Mouse (Mus musculus) CH12.LX (cell line): ENCODE measurements around the gene Teddm3. TPM values are rescaled to one million over a fixed set of nuclear protein-coding genes. Genes with fewer than 3 reads are reported as not detected.

Experiments used
- DNase-seq: peaks from one replicate; pipeline ENCODE4 v3.0.0-alpha.2; 2013; ENCODE audit errors: extremely low read depth
- H3K27ac ChIP-seq: 2 replicates; pipeline ENCODE4 v1.5.1; 2012; ENCODE audit warnings: low read depth, mild to moderate bottlenecking, control low read depth, moderate library complexity; ENCODE audit not compliant: insufficient read depth
- H3K27me3 ChIP-seq: replicated peaks from 2 replicates; pipeline ENCODE3; 2012; ENCODE audit warnings: inconsistent platforms
- H3K36me3 ChIP-seq, 2 experiments: replicated peaks in 1 of 2; 2 replicates each; pipeline versions ENCODE3 to v1.6.1; 2012; ENCODE audit warnings: inconsistent platforms in 1 of 2, low read length in 1 of 2, mild to moderate bottlenecking in 1 of 2, mixed read lengths in 1 of 2, moderate library complexity in 1 of 2; ENCODE audit not compliant: control insufficient read depth in 1 of 2, insufficient read depth in 1 of 2
- H3K4me1 ChIP-seq, 2 experiments: 2 replicates each; pipeline ENCODE4 v1.6.1; 2012; ENCODE audit warnings: inconsistent platforms in 1 of 2, moderate library complexity in 1 of 2; ENCODE audit not compliant: insufficient read depth in 2 of 2, control insufficient read depth in 1 of 2
- H3K4me2 ChIP-seq: 2 replicates; pipeline ENCODE4 v1.6.1; 2012; ENCODE audit warnings: low read depth, mild to moderate bottlenecking, control low read depth; ENCODE audit not compliant: poor library complexity, insufficient read depth, severe bottlenecking
- H3K4me3 ChIP-seq, 3 experiments: fragments of 150-350 bp in 1 of 3; sonication (generic) in 1 of 3; replicated peaks in 1 of 3; 2 replicates each; pipeline versions ENCODE3 to v1.5.1; 2011 to 2012; ENCODE audit warnings: low read depth in 2 of 3, low read length in 2 of 3, mild to moderate bottlenecking in 2 of 3, moderate library complexity in 2 of 3, control low read depth in 1 of 3, improper control_type of control experiment in 1 of 3, inconsistent platforms in 1 of 3, mixed read lengths in 1 of 3; ENCODE audit not compliant: poor library complexity in 1 of 3
- H3K79me2 ChIP-seq: replicated peaks from 2 replicates; pipeline ENCODE4 v1.6.1; 2012; ENCODE audit warnings: mild to moderate bottlenecking, moderate library complexity; ENCODE audit not compliant: control insufficient read depth, poor library complexity, insufficient read depth, severe bottlenecking; ENCODE audit errors: extremely low read depth
- H3K9ac ChIP-seq: 2 replicates; pipeline ENCODE4 v1.6.1; 2012; ENCODE audit warnings: low read depth, mild to moderate bottlenecking, control low read depth, moderate library complexity; ENCODE audit not compliant: insufficient read depth
- H3K9me3 ChIP-seq: replicated peaks from 2 replicates; pipeline ENCODE3; 2012; ENCODE audit warnings: low read length, inconsistent platforms, mixed read lengths
- BHLHE40 ChIP-seq: IDR thresholded peaks from 2 replicates; pipeline ENCODE4 v1.6.1; 2011; ENCODE audit warnings: mild to moderate bottlenecking, low read depth, low read length, improper control_type of control experiment
- CHD1 ChIP-seq: IDR thresholded peaks from 2 replicates; pipeline ENCODE4 v1.6.1; 2012; ENCODE audit warnings: low read depth, low read length, improper control_type of control experiment, inconsistent platforms
- CHD2 ChIP-seq: IDR thresholded peaks from 2 replicates; pipeline ENCODE4 v1.6.1; 2011; ENCODE audit warnings: low read length, improper control_type of control experiment
- CTCF ChIP-seq, 2 experiments: IDR thresholded peaks in 1 of 2; conservative IDR thresholded peaks in 1 of 2; 2 replicates each; pipeline ENCODE4 v1.5.1; 2011 to 2012; ENCODE audit warnings: low read depth in 2 of 2, low read length in 2 of 2, improper control_type of control experiment in 1 of 2, inconsistent platforms in 1 of 2, mild to moderate bottlenecking in 1 of 2, moderate library complexity in 1 of 2
- ELF1 ChIP-seq: IDR thresholded peaks from 2 replicates; pipeline ENCODE4 v1.6.1; 2014; ENCODE audit warnings: low read depth, mild to moderate bottlenecking, inconsistent platforms, low read length, improper control_type of control experiment
- HCFC1 ChIP-seq: IDR thresholded peaks from 2 replicates; pipeline ENCODE4 v1.6.1; 2012; ENCODE audit warnings: low read depth, mild to moderate bottlenecking, inconsistent platforms, low read length, improper control_type of control experiment
- IRF4 ChIP-seq: IDR thresholded peaks from 2 replicates; pipeline ENCODE4 v1.6.1; 2014; ENCODE audit warnings: low read depth, mild to moderate bottlenecking, inconsistent platforms, low read length, improper control_type of control experiment
- JUN ChIP-seq: IDR thresholded peaks from 2 replicates; pipeline ENCODE4 v1.6.1; 2011; ENCODE audit warnings: low read depth, mild to moderate bottlenecking, low read length, improper control_type of control experiment, moderate library complexity; ENCODE audit not compliant: insufficient read depth
- JUND ChIP-seq: conservative IDR thresholded peaks from 2 replicates; pipeline ENCODE4 v1.6.1; 2011; ENCODE audit warnings: low read depth, low read length, improper control_type of control experiment
- KAT2A ChIP-seq: IDR thresholded peaks from 2 replicates; pipeline ENCODE4 v1.6.1; 2012; ENCODE audit warnings: low read length, improper control_type of control experiment, inconsistent platforms; ENCODE audit not compliant: insufficient replicate concordance
- MAFK ChIP-seq: IDR thresholded peaks from 2 replicates; pipeline ENCODE4 v1.6.1; 2011; ENCODE audit warnings: low read length, improper control_type of control experiment; ENCODE audit not compliant: insufficient replicate concordance
- MAX ChIP-seq: IDR thresholded peaks from 2 replicates; pipeline ENCODE4 v1.6.1; 2011; ENCODE audit warnings: low read length, improper control_type of control experiment
- MAZ ChIP-seq: IDR thresholded peaks from 2 replicates; pipeline ENCODE4 v1.6.1; 2012; ENCODE audit warnings: low read depth, mild to moderate bottlenecking, inconsistent platforms, low read length, improper control_type of control experiment, moderate library complexity
- MEF2A ChIP-seq: IDR thresholded peaks from 2 replicates; pipeline ENCODE4 v1.6.1; 2014; ENCODE audit warnings: low read depth, mild to moderate bottlenecking, inconsistent platforms, low read length, improper control_type of control experiment, borderline replicate concordance
- MXI1 ChIP-seq: IDR thresholded peaks from 2 replicates; pipeline ENCODE4 v1.6.1; 2011; ENCODE audit warnings: mild to moderate bottlenecking, low read depth, low read length, improper control_type of control experiment
- MYC ChIP-seq: IDR thresholded peaks from 2 replicates; pipeline ENCODE4 v1.6.1; 2011; ENCODE audit warnings: low read depth, mild to moderate bottlenecking, improper control_type of control experiment, low read length
- NELFE ChIP-seq: IDR thresholded peaks from 2 replicates; pipeline ENCODE4 v1.6.1; 2011; ENCODE audit warnings: low read depth, low read length, improper control_type of control experiment
- NRF1 ChIP-seq: IDR thresholded peaks from 2 replicates; pipeline ENCODE4 v1.6.1; 2014; ENCODE audit warnings: low read depth, mild to moderate bottlenecking, inconsistent platforms, low read length, improper control_type of control experiment, moderate library complexity
- PAX5 ChIP-seq: IDR thresholded peaks from 2 replicates; pipeline ENCODE4 v1.6.1; 2012; ENCODE audit warnings: low read length, inconsistent platforms, mixed read lengths
- POLR2A ChIP-seq: IDR thresholded peaks from 2 replicates; pipeline ENCODE4 v1.6.1; 2011; ENCODE audit warnings: low read depth, mild to moderate bottlenecking, improper control_type of control experiment, low read length
- RAD21 ChIP-seq: IDR thresholded peaks from 2 replicates; pipeline ENCODE4 v1.6.1; 2011; ENCODE audit warnings: low read depth, mild to moderate bottlenecking, low read length, improper control_type of control experiment, moderate library complexity
- RCOR1 ChIP-seq: conservative IDR thresholded peaks from 2 replicates; pipeline ENCODE4 v1.6.1; 2012; ENCODE audit warnings: low read depth, mild to moderate bottlenecking, inconsistent platforms, low read length, improper control_type of control experiment
- SMC3 ChIP-seq: IDR thresholded peaks from 2 replicates; pipeline ENCODE4 v1.6.1; 2011; ENCODE audit warnings: low read depth, low read length, improper control_type of control experiment
- TBP ChIP-seq: conservative IDR thresholded peaks from 2 replicates; pipeline ENCODE4 v1.6.1; 2011; ENCODE audit warnings: low read depth, low read length, improper control_type of control experiment
- TCF12 ChIP-seq: IDR thresholded peaks from 2 replicates; pipeline ENCODE4 v1.6.1; 2014; ENCODE audit warnings: low read depth, mild to moderate bottlenecking, inconsistent platforms, low read length, improper control_type of control experiment
- UBTF ChIP-seq: IDR thresholded peaks from 2 replicates; pipeline ENCODE4 v1.6.1; 2012; ENCODE audit warnings: low read depth, mild to moderate bottlenecking, inconsistent platforms, low read length, improper control_type of control experiment, moderate library complexity
- ZC3H11A ChIP-seq: IDR thresholded peaks from 2 replicates; pipeline ENCODE4 v1.6.1; 2012; ENCODE audit warnings: low read depth, mild to moderate bottlenecking, inconsistent platforms, low read length, improper control_type of control experiment
- ZNF384 ChIP-seq: IDR thresholded peaks from 2 replicates; pipeline ENCODE4 v1.6.1; 2012; ENCODE audit warnings: low read depth, low read length, improper control_type of control experiment, inconsistent platforms
- dilution Hi-C: fragments of 300-500 bp; cut with MboI; formaldehyde crosslinking; loops from 2 replicates; pipeline ENCODE4 v1.14.3; 2020; ENCODE audit warnings: low sequenced_read_pairs; ENCODE audit not compliant: extremely low pct_unique_long_range_greater_than_20kb, extremely low pct_ligation_motif_present
- in situ Hi-C: fragments of 300-500 bp; cut with MboI; formaldehyde crosslinking; loops from 3 replicates; pipeline ENCODE4 v1.14.3; 2019; ENCODE audit warnings: low sequenced_read_pairs, low pct_ligation_motif_present, low pct_unique_long_range_greater_than_20kb, mixed read lengths
- polyA plus RNA-seq: library from polyadenylated mRNA; unstranded; fragments of >175 nt; gene quantifications from 2 replicates; pipeline ENCODE4 v1.2.1, GENCODE M21; 2012; ENCODE audit warnings: low read depth; ENCODE audit not compliant: insufficient read length
- total RNA-seq, 2 experiments: library from RNA; depleted of rRNA; stranded (reverse); fragments of 300-350 nt in 1 of 2; fragments of >200 nt in 1 of 2; gene quantifications; 2 replicates each; pipeline ENCODE4 v1.2.3; 2012 to 2014

Gene Teddm3
- total and polyA plus RNA-seq, 3 experiments: not detected

GRCm38 (mm10) chr16:21198529-21198928 is 44.7 kb upstream of the Teddm3 start:
- Histone ChIP-seq H3K4me2 (peak overlapping the region; percentile 24; the same call in 1 of the 2 replicates), H3K4me3 (no peak overlapping the region), H3K27me3 (peaks cover 8% of the 10 kb centered on the region), H3K9me3 (no peaks in the 10 kb centered on the region), H3K9ac (no peak overlapping the region), H3K4me1 (peaks cover 0 to 24% of the 10 kb centered on the region in 2 experiments; a peak in 2 of 4 replicates), H3K36me3 (no peaks in the 10 kb centered on the region), H3K27ac (no peak overlapping the region), H3K79me2 (no peaks in the 10 kb centered on the region)
- in situ Hi-C loops (loop anchor here (5.0 to 10.0 kb wide), 2 partner anchors 194 to 284 kb away; no protein-coding TSS in a partner anchor), dilution Hi-C loops (no loop called here)
- DNase-seq: peak; percentile 85
- TF ChIP-seq TBP (no peak), UBTF (no peak), CHD2 (no peak), NRF1 (peak; percentile 39; the same call in 1 of the 2 replicates), RCOR1 (no peak), ELF1 (no peak), MAX (0 out of 2 replicates have a peak, but pooled peaks have one; percentile 57), SMC3 (peak; percentile 99), POLR2A (no peak), JUN (no peak), IRF4 (no peak), MYC (peak; percentile 85), CTCF (conservative IDR thresholded peaks at IDR 0.05 in 1 of 2, IDR thresholded peaks at IDR 0.05 in 1 of 2; ENCODE audit: low read depth in 2 of 2, low read length in 2 of 2) (peak; percentile 93 to 100), NELFE (peak; percentile 72; the same call in 1 of the 2 replicates), JUND (0 out of 2 replicates have a peak, but pooled peaks have one; percentile 26), ZC3H11A (peak; percentile 97), KAT2A (no peak), MAFK (no peak), MXI1 (no peak), ZNF384 (peak; percentile 91), CHD1 (no peak), RAD21 (peak; percentile 97), MAZ (0 out of 2 replicates have a peak, but pooled peaks have one; percentile 21), PAX5 (no peak), MEF2A (no peak), HCFC1 (no peak), TCF12 (0 out of 2 replicates have a peak, but pooled peaks have one; percentile 9), BHLHE40 (peak; percentile 22; the same call in 1 of the 2 replicates)
